Mouse (Mus musculus): ENCODE measurements around the gene C1qc. TPM values are rescaled to one million over a fixed set of nuclear protein-coding genes. Genes with fewer than 3 reads are reported as not detected.

The C1qc gene
- polyA plus RNA-seq, 1 experiment from 2014 or later: 27.3 TPM

- 4% methylated on average over 6 of the region's 6 CpGs for WGBS
- peaks cover 26% of the 10 kb centered on the region for H3K27me3 ChIP-seq (ENCODE audit: insufficient read depth, low read length)
- H3K9me3 ChIP-seq (ENCODE audit: low read depth, low read length): no peaks in the 10 kb centered on the region
- no peak overlapping the region for H3K4me2 ChIP-seq
- no peak for TF ChIP-seq CTCF (IDR thresholded peaks at IDR 0.05; ENCODE audit: low read depth)
- DNase-seq (peak; percentile 92), ATAC-seq (ENCODE audit: insufficient read depth) (no peak)
- H3K27ac ChIP-seq (ENCODE audit: low read depth): no peak overlapping the region
- H3K9ac ChIP-seq: no peak overlapping the region
- no peaks in the 10 kb centered on the region for H3K4me1 ChIP-seq (ENCODE audit: insufficient read depth)
- H3K4me3 ChIP-seq (ENCODE audit: low read depth, low read length): no peak overlapping the region
- no peaks in the 10 kb centered on the region for H3K36me3 ChIP-seq (ENCODE audit: insufficient read depth)
Measured at GRCm38 (mm10) chr4:136924529-136924928, 31.7 kb upstream of the C1qc start.

GRCm38 (mm10) chr4:136919526-136919925 is 26.7 kb upstream of the C1qc start:
- TF ChIP-seq CTCF (IDR thresholded peaks at IDR 0.05; ENCODE audit: low read depth): no peak
- ATAC-seq (ENCODE audit: insufficient read depth): no peak
- Histone ChIP-seq H3K4me3 (ENCODE audit: low read depth, low read length) (no peak overlapping the region), H3K27ac (ENCODE audit: low read depth) (no peak overlapping the region), H3K9me3 (ENCODE audit: low read depth, low read length) (no peaks in the 10 kb centered on the region), H3K4me1 (ENCODE audit: insufficient read depth) (no peaks in the 10 kb centered on the region), H3K27me3 (ENCODE audit: insufficient read depth, low read length) (0 out of 2 replicates have a peak, but pooled peaks cover 3% of the 10 kb centered on the region), H3K4me2 (no peak overlapping the region), H3K9ac (no peak overlapping the region), H3K36me3 (ENCODE audit: insufficient read depth) (no peaks in the 10 kb centered on the region)
- WGBS: 71% methylated on average over 3 of the region's 3 CpGs
- no peak for DNase-seq

GRCm38 (mm10) chr4:136918834-136919233 is 26.0 kb upstream of the C1qc start:
- no peak overlapping the region for H3K9ac ChIP-seq
- no peaks in the 10 kb centered on the region for H3K9me3 ChIP-seq (ENCODE audit: low read depth, low read length)
- no peaks in the 10 kb centered on the region for H3K4me1 ChIP-seq (ENCODE audit: insufficient read depth)
- H3K27ac ChIP-seq (ENCODE audit: low read depth): no peak overlapping the region
- DNase-seq (no peak), ATAC-seq (ENCODE audit: insufficient read depth) (no peak)
- no peaks in the 10 kb centered on the region for H3K36me3 ChIP-seq (ENCODE audit: insufficient read depth)
- WGBS: 83% methylated on average over 8 of the region's 8 CpGs
- TF ChIP-seq CTCF (IDR thresholded peaks at IDR 0.05; ENCODE audit: low read depth): no peak
- 0 out of 2 replicates have a peak, but pooled peaks cover 3% of the 10 kb centered on the region for H3K27me3 ChIP-seq (ENCODE audit: insufficient read depth, low read length)
- H3K4me2 ChIP-seq: no peak overlapping the region
- H3K4me3 ChIP-seq (ENCODE audit: low read depth, low read length): no peak overlapping the region

GRCm38 (mm10) chr4:136917165-136917524 is 24.3 kb upstream of the C1qc start:
- H3K4me2 ChIP-seq: no peak overlapping the region

GRCm38 (mm10) chr4:136916359-136917164 is 23.7 kb upstream of the C1qc start:
- no peaks in the 10 kb centered on the region for H3K9me3 ChIP-seq (ENCODE audit: low read depth, low read length)
- H3K4me2 ChIP-seq: no peak overlapping the region
- TF ChIP-seq CTCF (IDR thresholded peaks at IDR 0.05; ENCODE audit: low read depth): no peak
- WGBS: 47% methylated on average over 20 of the region's 20 CpGs
- H3K9ac ChIP-seq: no peak overlapping the region
- no peak overlapping the region for H3K27ac ChIP-seq (ENCODE audit: low read depth)
- H3K4me3 ChIP-seq (ENCODE audit: low read depth, low read length): no peak overlapping the region
- no peaks in the 10 kb centered on the region for H3K36me3 ChIP-seq (ENCODE audit: insufficient read depth)
- ATAC-seq (ENCODE audit: insufficient read depth) (no peak), DNase-seq (peak; percentile 6)
- H3K27me3 ChIP-seq (ENCODE audit: insufficient read depth, low read length): peaks cover 18% of the 10 kb centered on the region
- H3K4me1 ChIP-seq (ENCODE audit: insufficient read depth): no peaks in the 10 kb centered on the region

More at GRCm38 (mm10) chr4:136917165-136917524, 24.3 kb upstream of the C1qc start:
- 19% methylated on average over 7 of the region's 7 CpGs for WGBS
- ATAC-seq (ENCODE audit: insufficient read depth): peak; percentile 21; the same call in 1 of the 2 replicates
- no peak for DNase-seq
- Histone ChIP-seq H3K9ac (no peak overlapping the region), H3K27ac (ENCODE audit: low read depth) (no peak overlapping the region), H3K9me3 (ENCODE audit: low read depth, low read length) (no peaks in the 10 kb centered on the region), H3K4me1 (ENCODE audit: insufficient read depth) (no peaks in the 10 kb centered on the region), H3K36me3 (ENCODE audit: insufficient read depth) (no peaks in the 10 kb centered on the region), H3K27me3 (ENCODE audit: insufficient read depth, low read length) (peaks cover 12% of the 10 kb centered on the region), H3K4me3 (ENCODE audit: low read depth, low read length) (no peak overlapping the region)
- TF ChIP-seq CTCF (IDR thresholded peaks at IDR 0.05; ENCODE audit: low read depth): no peak

GRCm38 (mm10) chr4:136912841-136913240 is 20.0 kb upstream of the C1qc start:
- Histone ChIP-seq H3K9me3 (ENCODE audit: low read depth, low read length) (no peaks in the 10 kb centered on the region), H3K4me3 (ENCODE audit: low read depth, low read length) (no peak overlapping the region), H3K36me3 (ENCODE audit: insufficient read depth) (no peaks in the 10 kb centered on the region), H3K27me3 (ENCODE audit: insufficient read depth, low read length) (peaks cover 26% of the 10 kb centered on the region), H3K4me2 (no peak overlapping the region), H3K27ac (ENCODE audit: low read depth) (no peak overlapping the region), H3K4me1 (ENCODE audit: insufficient read depth) (no peaks in the 10 kb centered on the region), H3K9ac (no peak overlapping the region)
- no peak for TF ChIP-seq CTCF (IDR thresholded peaks at IDR 0.05; ENCODE audit: low read depth)
- ATAC-seq (ENCODE audit: insufficient read depth): no peak
- WGBS: 9% methylated on average over 9 of the region's 9 CpGs
- no peak for DNase-seq

GRCm38 (mm10) chr4:136911804-136912203 is 18.9 kb upstream of the C1qc start:
- no peaks in the 10 kb centered on the region for H3K9me3 ChIP-seq (ENCODE audit: low read depth, low read length)
- no peak overlapping the region for H3K27ac ChIP-seq (ENCODE audit: low read depth)
- H3K36me3 ChIP-seq (ENCODE audit: insufficient read depth): no peaks in the 10 kb centered on the region
- DNase-seq (no peak), ATAC-seq (ENCODE audit: insufficient read depth) (no peak)
- WGBS: 37% methylated on average over 9 of the region's 9 CpGs
- H3K4me1 ChIP-seq (ENCODE audit: insufficient read depth): no peaks in the 10 kb centered on the region
- no peak overlapping the region for H3K4me3 ChIP-seq (ENCODE audit: low read depth, low read length)
- H3K27me3 ChIP-seq (ENCODE audit: insufficient read depth, low read length): peaks cover 27% of the 10 kb centered on the region
- H3K4me2 ChIP-seq: no peak overlapping the region
- no peak overlapping the region for H3K9ac ChIP-seq
- TF ChIP-seq CTCF (IDR thresholded peaks at IDR 0.05; ENCODE audit: low read depth): no peak

Measured in lung, embryonic 14.5 days (tissue).